Mouse (Mus musculus) B cell, adult 2 months (primary cell): ENCODE measurements at regions not wholly inside any gene's neighbourhood (a gene's known extent, or its start where the extent isn't known, plus 50 kb on each side); places are given as distances from the start of the nearest gene placed in this dataset.

Source experiments
- DNase-seq, 2 experiments: peaks; one replicate each; pipeline ENCODE4 v3.0.0; 2022

DNA sequence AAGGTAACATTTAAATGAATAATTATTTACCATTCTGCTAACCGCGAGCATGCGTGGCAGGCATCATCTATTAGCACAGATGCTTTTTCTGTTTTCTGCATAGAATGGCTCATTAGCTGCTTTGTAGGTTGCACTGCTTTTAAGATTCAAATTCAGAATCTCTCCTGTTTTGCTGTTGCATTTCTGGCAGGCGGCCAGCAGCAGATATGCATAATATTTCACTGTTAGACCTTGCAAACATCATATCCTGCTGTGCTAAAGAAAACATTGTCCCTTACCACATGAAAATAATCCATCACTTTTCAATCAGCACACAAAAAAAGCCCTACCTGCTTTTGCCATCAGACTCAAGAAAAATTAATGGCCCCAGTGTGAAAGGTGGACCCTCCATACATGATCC, 202.8 kb upstream of the Etaa1 start:
- no peak for DNase-seq

- DNase-seq: no peak
Observed at GRCm38 (mm10) chr11:18151788-18152563, 198.3 kb upstream of the Etaa1 start.

DNA sequence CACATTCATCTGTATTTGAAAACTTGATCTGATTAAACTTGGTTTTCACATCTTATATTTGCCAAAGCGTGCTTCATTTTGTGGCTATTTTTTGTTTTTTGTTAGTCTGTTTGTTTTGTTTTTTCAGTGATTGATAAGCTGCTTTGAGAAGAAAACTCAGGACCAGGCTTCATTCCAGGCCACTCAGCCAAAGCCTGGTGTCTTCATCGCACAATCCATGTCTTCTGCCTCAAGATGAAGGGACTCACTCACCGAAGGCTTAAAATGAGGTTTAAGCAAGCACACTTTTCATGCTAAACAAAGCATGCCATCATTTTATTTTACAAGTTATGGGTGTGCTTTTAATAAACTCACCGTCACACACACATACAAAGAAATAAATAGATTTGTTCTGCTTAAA, 197.7 kb upstream of the Etaa1 start:
- no peak for DNase-seq

- DNase-seq: no peak
Observed at GRCm38 (mm10) chr11:18127488-18127887, 173.8 kb upstream of the Etaa1 start.

- DNase-seq: no peak
Observed at GRCm38 (mm10) chr11:18123031-18123430, 169.4 kb upstream of the Etaa1 start.

DNA sequence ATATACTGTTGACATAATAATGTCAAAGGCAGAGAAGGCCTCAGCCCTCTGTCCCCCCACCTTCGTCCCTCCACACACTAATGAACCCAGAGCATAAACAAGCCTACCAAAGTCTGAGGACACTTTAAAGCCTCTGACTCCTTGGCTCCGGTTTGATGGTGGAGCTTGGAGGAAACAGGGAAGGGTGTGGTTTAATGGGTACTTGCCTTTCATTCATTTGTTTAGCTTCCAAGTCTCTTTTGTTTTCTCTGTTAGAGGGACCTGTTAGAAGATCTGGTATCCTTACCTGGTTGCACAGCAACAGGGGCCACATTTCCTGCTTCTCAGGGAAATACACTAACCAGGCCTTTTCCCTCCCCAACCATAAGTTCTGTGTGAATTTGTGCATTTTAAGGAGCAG, 168.9 kb upstream of the Etaa1 start:
- DNase-seq: no peak

DNA sequence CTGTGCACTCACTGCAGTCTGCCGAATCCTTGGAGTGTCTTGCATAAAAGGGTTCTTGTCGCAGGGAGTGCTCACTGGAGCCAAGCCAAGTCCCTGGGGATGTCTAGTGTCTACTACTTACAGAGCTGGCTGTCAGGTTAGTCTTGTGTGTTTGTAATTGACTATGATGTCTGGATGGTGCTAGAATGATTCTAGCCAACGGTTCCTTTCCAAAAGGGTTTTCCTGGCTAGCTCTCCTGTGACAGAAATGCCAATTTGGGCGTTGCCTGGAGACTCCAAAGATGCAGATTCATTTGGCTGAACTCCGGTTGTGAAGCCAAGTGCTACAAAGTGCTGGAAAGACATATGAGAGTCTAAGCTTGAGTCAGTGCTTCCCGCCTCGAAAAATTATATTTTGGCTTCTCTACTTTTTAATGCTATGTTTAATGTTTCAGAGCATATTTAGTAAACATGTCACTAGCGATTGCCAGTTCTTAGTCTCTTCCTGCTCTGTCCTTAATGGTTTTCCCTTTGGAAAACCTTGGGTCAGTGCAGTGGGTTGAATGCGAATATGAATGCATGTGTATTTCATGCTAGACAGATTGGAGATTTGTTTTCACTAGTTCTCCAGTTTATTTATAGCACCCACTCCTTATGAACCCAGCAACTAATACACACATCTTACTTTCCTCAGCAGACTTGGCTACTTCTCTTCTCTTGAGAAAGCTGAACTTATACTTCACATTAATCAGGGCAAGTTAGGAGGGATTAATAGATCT, 162.2 kb upstream of the Etaa1 start:
- no peak for DNase-seq

GRCm38 (mm10) chr11:18102841-18103240, 149.2 kb upstream of the Etaa1 start:
- DNase-seq: no peak

GRCm38 (mm10) chr11:18075840-18076435, 122.3 kb upstream of the Etaa1 start:
- DNase-seq: no peak

DNA sequence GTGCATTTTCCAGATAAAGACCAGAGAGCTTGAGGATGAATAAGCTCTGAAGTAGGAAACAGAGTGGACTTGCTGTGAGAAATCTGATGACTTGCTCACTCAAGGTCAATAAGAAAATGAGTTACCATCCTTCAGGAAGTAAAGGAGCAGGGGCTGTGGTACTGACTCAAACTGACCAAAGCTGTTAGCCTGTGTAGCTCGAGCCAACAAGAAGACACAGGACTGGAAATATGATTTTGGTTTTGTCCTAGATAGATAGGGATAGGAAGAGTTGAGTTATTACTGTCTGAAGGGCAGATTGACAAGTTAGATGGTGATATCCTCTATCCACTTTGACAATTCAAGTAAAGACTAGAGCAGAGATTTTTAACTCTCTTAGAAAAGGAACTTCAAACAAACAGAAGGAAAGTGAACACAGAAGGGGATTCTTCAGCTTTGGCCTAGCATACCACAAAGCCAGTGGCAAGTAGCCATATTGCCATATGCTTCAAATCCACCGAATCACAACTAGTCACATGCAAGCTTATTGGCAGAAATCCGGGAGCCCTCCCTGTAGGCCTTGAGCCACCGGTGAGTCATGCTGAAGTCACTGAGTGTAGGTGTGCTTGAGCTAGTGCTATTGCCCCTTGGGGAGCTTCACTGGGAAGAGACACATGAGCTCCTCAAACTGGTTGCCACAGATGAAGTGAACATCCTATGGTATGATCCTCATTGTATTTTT, 117.1 kb upstream of the Etaa1 start:
- DNase-seq: no peak

DNA sequence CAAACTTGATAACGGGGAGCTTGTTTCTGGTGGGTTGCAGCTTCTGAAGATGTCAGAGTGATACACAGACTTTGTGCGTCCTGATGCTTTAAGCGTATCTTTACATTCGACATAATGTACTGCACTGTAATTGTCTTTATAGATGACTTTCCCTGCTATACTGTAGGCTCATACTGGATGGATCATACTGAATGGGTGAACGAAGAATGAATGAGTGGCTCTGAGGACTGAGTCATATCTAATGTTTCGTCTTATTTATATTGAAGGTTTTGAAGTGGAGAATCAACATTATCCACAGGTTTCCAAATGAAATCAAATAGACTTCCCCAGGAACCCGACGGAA, 116.3 kb upstream of the Etaa1 start:
- no peak for DNase-seq

- no peak for DNase-seq
Observed at GRCm38 (mm10) chr11:18069348-18070031, 115.8 kb upstream of the Etaa1 start.

GRCm38 (mm10) chr11:18068085-18068484, 114.4 kb upstream of the Etaa1 start:
- DNase-seq: no peak

DNA sequence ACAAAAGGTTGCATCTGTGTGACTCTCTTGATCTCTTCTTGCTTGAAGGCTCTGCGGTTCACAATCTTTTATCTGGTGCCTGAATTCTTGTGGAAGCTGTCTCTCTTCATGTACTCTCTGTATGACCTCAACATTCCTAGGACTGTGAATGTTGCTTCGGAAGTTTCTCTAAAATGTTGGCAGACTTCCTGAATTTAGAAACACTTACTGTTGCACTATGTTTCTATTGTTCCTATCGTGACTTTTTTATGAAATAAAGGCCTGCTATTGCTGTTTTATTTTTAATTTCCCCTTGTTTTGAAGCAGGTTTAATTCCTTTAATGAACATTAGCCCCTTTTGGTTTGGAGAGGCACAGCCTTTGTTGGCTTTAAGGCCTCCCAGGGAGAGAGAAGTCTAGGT, 114.0 kb upstream of the Etaa1 start:
- no peak for DNase-seq

- DNase-seq: no peak
Observed at GRCm38 (mm10) chr11:18041589-18041988, 87.9 kb upstream of the Etaa1 start.

GRCm38 (mm10) chr11:18031049-18031448, 77.4 kb upstream of the Etaa1 start:
- no peak for DNase-seq

- DNase-seq: no peak
Observed at GRCm38 (mm10) chr11:18022065-18022464, 68.4 kb upstream of the Etaa1 start.

- no peak for DNase-seq
Observed at GRCm38 (mm10) chr11:18015239-18015638, 61.6 kb upstream of the Etaa1 start.

DNA sequence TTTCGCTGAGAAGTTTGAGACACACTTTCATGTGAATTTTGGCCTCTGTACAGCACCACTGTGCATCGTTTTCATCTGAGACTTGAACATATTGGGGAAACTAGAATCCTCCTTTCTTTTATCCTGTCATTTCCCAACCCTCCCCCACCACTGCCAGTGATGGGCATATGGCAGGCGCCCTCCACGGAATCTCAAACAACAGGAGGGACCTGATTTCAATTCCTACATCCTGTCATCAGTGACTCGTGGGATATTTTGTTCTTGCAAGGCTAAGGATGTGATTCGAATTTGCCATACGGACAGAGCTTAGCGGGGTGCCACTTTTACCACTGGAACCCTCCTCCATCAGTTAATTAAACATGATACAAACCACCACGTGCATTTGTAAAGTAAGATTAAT, 60.9 kb upstream of the Etaa1 start:
- no peak for DNase-seq

DNA sequence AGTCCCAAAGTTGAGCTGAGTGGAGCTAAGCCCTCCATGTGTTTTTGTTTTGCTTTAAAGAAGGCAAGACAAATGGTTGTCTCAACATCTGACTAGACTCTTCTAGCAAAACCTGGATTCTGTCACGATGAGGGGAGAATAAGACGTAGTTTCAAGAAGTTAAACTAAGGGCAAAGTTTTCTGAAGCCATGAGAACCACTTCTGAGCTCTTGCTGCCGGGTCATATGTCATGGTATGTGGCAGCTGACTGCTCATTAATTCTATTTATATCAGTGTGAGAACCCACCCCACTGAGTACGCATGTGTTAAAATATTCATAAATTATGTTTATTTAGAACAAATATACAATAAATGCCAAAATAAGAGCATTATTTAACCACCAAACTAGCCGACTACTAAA, 58.4 kb upstream of the Etaa1 start:
- no peak for DNase-seq

DNA sequence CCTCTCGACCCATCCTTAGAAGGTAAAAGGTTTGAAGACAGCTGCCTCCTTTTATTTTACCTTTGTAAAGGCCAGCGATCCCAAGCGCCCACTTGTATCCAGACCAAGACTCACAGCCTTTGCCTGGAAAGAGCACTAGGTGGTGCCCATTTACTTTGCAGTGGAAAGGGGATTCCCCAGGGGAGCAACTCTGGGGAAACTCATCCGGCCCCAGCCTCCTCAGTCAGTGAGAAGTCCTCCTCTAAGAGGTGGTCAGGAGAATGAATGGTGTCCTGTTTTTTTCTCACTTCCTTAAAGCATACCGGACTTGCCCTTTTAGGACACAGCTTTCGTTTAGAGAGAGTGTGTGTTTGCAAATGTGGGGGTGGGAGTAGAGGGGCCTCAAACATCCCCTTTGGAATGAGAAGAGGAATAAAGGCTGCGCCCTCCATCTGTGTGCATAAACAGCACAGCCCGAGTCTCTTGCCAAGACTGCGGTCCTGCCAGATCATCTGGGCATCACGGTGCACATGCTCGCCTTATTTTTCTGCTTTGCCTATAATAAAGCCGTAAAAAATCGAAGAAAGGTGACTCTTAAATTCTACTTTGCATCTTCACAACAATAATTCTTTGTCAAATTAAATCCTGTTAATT, 57.5 kb upstream of the Etaa1 start:
- DNase-seq: no peak

- no peak for DNase-seq
Observed at GRCm38 (mm10) chr11:18008140-18008539, 54.5 kb upstream of the Etaa1 start.
